Mouse (Mus musculus): ENCODE measurements around the gene Rasal3.

DNA sequence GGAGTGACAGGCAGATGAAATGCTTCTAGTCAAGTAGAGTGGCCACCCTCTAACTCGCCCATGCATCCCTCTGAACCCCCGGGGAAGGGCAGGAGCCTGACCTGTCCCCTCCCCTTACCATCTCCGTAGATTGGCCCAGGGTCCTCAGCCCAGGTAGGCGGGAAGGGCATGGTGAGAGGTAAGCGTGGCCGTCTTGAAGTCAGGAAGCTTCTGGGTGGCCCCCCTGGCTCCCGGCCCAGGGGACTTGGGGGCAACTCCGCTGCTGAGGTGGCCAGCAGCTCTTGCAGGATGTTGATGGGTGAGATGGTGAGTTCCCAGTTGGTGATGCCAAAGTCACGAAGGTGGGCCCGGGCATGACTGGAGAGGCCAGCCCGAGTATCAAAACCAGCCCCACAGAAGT lies 35.7 kb downstream of the Rasal3 start:
- no peak for TF ChIP-seq CTCF (IDR thresholded peaks at IDR 0.05; ENCODE audit: borderline replicate concordance, insufficient read depth, low read length)
- TF ChIP-seq POLR2A (IDR thresholded peaks at IDR 0.05; ENCODE audit: low read depth, low read length): no peak
